Mouse (Mus musculus) spleen, postnatal 10 days (tissue): Measurements from ENCODE around the gene Snrpa1.

Experiments
- DNase-seq, 2 experiments: peaks; one replicate each; pipeline ENCODE4 v3.0.0; 2021 to 2022; ENCODE audit warnings: low spot score in 2 of 2

The Snrpa1 gene

GRCm38 (mm10) chr7:66113561-66113960 is 54.8 kb downstream of the Snrpa1 start:
- no peak for DNase-seq

DNA sequence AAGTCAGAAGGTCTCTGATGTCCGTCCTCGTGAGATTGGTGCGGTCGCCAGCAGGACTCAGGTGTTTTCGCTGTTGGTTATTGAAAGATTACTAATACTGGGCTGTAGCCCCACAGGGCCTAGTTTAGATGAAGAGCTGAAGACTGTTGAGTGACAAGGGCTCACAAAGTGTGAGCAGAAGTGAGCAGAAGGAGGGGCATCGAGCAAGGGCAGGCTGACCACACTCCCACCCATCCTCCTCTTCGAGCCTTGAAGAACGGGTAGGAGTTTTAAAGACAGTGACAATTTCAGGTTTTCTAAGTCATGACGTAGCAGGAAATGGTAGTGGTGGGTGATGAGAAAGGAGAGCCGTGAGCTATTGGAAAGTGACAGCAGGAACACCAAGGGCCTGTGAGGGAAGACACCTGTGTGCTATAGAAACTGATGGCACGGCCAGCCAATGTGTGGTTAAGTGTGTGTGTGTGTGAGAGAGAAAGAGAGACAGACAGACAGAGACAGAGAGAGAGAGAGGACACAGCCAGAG is 57.1 kb downstream of the Snrpa1 start:
- no peak for DNase-seq

DNA sequence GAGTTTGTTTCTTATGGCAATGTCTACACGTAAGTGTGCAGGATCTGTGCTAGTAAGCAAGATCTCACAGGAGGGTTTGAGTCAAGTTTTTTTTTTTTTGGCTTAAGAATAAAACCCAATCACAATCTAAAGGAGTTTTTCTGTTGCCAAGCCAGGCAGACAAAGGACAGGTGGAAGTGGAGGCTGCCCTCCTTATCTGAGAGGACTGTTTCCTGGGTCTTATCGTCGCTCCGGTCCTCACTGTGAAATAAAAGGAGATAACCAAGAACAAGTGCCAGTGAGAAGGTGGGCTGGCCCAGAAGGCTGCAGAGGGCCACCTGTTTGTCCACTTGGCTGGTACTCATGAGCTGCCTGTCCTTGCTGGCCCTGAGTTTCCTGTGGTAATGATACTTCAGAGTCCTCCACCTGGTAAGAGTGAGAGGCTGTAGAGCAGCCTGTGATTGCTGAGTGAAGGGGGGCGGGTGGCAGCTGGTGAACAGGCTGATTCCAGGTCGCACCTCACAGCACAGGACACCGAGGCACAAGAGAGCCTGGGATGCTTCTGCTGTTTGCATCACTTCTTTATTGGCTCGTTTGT is 58.2 kb downstream of the Snrpa1 start:
- DNase-seq = no peak

GRCm38 (mm10) chr7:66118046-66118445 is 59.2 kb downstream of the Snrpa1 start:
- DNase-seq = no peak

GRCm38 (mm10) chr7:66118796-66119195 is 60.0 kb downstream of the Snrpa1 start:
- no peak for DNase-seq

GRCm38 (mm10) chr7:66120139-66120538 is 61.3 kb downstream of the Snrpa1 start:
- no peak for DNase-seq

DNA sequence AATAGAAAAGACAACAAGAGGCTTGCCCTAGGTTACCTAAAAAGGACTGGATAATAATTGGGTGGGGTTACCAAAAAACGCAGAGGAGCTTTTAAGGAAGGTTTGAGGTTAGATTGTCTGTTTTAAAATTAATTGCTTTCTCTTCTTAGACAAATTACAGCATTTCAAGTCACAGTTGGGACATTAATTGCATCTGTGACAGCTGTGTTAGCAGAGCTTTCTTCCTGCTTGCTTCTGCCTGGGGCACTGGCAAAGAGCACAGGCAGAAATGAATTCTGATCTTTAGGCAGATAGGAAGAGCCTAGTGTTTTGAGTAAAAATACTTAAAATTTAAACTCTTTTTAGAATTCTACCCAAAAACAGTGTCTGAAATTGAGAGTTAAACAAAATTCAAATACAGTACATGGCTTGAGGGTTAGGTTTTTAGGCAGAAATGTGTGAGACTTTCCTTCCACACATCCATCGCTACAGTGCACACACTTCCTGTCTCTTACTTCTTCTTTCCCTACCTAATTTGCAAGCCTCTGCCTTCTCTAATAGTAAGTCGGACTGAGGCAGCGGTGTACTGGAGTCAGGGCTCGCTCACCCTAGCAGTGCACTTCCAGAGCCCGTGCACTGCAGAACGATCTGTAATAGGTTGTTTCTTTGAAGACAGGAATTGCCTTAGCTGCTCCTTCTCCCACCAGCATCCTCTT is 62.0 kb downstream of the Snrpa1 start:
- DNase-seq = peak in 1 of 2 experiments; percentile 51
